Mouse (Mus musculus): Measurements from ENCODE around the gene Dnajb1. TPM values are rescaled to one million over a fixed set of nuclear protein-coding genes. Genes with fewer than 3 reads are reported as not detected.
A peak's percentile ranks its signal among the peaks of the same experiment; 100 is the strongest.
"Not testable (repeated sequence)": the region's sequence is repeated elsewhere in the genome, so short reads cannot be mapped to it uniquely, and the experiment has no call there.

Dnajb1 gene
- total RNA-seq (2021): 10 to 100 TPM; 38.5 to 57.2 TPM
- long read RNA-seq, experiment 1, transcript Dnajb1-201 (3 exons, 2,996 nt): major isoform, 69 of 77 reads
- long read RNA-seq, experiment 1, partial matches to known transcripts: 7 of 77 reads
- long read RNA-seq, experiment 1, other reads (novel, unspliced or antisense): 0 of 77 reads
- long read RNA-seq, experiment 2, transcript Dnajb1-201 (3 exons, 2,996 nt): major isoform, 12 of 12 reads
- long read RNA-seq, experiment 2, partial matches to known transcripts: 0 of 12 reads
- long read RNA-seq, experiment 2, other reads (novel, unspliced or antisense): 0 of 12 reads

DNA sequence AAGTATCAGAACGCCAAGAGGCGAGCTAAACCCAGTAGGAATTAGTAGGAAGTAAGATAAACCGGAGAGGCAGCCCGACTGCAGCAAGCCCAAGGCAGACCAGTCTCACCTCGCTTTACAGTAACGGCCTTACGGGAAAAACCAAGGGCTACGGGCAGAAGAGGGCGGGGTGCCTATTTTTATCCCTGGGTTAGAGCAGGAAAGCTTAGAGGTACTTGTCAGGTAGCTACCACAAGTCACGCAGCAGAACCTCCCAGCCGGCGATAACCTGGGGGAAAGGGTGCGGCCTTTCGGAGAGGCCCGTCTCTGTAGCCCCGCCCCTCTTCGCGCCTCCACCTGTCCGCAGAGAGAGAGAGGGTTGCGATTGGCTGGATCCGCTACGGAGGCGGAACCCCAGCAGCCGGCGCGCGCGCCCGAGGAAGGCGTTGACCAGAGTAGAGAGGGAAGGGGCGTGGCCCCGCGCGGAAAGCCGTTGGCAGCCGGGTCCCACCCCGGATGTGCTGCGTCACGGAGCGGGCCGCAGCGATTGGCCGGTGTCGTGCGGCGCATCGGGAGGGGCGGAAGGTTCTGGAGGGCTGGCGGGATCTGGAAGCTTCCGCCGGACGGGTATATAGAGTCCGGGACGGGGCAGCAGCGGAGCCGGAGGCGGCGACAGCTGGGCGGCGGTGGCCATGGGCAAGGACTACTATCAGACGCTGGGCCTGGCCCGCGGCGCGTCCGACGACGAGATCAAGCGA is at the start of gene Dnajb1, which contains the start of gene Tecr:
TSS of gene Dnajb1 (plus strand) at position 533 of the 737 bp plus-strand sequence.
TSS of gene Tecr (minus strand) at position 311 of the 737 bp plus-strand sequence.
- DNase-seq: peak; percentile 100

DNA sequence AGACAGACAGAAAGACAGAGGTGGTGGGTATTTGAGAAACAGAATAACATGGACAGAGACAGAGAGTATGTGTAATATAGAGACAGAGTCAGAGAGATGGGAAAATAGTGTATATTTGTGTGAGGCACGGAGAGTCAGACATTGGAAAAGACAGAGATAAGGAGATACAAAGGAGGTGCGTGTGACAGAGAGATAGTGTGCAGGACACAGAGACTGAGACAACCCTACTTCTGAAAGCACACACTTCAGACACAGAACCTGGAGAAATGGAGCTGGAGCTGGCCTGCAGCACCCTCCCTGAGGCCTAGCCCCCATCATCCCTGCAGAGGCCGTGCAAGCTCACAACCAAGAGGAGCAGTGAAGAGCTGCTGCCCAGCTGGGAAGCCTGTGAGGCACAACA is 45.3 kb upstream of the Dnajb1 start:
- DNase-seq: no peak

DNA sequence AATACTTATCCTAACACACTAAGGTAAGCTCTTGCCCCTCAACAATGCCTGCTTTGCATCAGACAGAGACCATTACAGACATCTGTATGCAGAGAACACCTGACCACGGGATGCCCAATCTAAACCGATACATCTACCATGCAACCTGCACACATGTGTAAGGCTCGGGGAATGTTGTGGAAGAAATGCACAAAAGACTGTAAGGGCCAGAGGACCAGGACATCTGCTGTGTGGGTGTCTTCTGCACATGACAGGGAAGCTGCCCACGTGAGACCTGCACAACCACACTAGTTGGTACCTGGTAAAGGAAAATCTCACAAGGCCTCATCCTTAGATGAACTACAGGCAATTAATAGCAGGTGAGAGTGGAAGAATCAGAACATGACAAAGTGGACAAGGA is 44.7 kb upstream of the Dnajb1 start:
- DNase-seq: no peak

- no peak for DNase-seq
These were observed 42.1 kb upstream of the Dnajb1 start for GRCm38 (mm10) chr8:83565731-83566375.

DNA sequence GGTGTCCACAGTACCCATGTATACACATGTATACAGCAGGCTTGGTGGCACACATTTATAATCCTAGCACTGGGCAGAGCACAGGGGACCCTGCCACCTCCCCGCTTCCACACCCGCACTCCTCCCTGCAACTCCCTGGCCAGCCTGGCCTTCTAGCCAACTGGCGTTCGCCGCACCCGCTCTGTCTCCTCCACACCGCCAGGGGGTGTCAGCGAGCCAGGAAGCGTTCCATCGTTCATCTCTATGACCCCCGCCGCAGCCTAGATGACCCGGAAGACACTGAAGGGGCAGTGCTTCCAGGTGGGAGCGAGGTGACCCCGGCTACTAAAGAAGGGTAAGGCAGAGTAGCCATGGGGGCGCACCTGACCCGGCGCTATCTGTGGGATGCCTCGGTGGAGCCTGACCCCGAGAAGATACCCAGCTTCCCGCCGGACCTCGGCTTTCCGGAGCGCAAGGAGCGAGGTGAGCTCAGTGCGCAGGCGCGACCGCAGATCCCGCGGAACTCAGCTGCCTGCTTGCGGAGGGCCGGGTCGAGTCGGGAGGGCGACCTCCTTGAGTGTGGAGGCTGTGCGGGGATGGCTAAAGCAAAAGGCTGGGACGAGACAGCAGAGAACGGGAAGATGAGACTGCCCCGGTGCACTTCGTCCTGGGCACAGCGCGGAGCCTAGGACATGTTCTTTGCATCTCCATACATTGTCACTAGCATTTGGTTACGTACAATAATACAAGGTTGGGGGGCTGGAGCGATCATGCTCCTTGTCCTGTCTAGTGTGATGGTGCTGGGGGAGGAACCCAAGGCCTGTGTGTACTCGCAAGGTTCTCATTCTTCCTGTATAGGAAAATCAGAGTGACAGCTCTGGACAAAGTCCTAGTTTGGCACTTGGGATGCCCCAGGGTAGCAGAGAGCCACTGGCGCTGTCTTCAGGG is 41.3 kb upstream of the Dnajb1 start, which contains the start of gene Ndufb7:
TSS of gene Ndufb7 (plus strand) at position 203 of the 927 bp plus-strand sequence.
- peak; percentile 95 to 96 for DNase-seq

DNA sequence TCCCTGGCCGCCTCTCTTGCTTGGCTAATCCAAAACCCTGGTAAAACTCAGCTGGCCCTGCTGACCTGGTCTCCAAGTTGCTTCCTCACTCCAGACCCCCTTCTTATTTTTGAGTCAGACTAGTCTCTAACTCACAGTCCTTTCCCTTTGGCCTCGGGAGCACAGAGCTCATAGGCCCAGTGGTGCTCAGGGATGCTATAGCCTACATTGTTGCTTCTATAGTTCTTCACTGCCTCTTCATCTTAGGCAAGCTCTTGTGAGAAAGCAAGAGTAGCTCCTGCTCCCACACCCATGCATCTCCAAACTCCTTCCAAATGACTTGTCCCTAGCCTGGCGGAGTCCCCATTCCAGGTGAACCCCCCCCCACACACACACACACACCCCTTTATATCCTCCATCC is 40.3 kb upstream of the Dnajb1 start:
- DNase-seq: no peak

DNA sequence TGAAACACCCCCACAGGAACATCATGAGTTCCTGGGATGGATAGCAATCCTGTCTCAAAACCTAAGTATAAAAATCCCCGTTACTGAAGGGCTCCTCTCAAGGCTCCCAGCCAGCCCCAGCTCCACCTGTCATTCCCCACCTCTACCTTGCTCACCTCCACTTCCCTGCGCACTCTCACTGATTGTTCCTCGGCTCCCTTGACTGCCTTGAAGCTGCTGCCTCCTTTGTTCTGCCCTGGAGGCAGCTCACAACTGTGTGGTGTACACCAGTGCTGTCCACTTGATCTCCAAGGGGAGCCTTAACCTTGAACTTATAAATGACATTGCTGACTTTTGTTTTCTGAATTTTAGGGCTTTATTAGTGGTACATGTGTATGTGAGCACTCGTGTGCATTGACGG is 39.9 kb upstream of the Dnajb1 start:
- DNase-seq: no peak

- DNase-seq: no peak
These were observed 39.2 kb upstream of the Dnajb1 start for GRCm38 (mm10) chr8:83568755-83569154.

DNA sequence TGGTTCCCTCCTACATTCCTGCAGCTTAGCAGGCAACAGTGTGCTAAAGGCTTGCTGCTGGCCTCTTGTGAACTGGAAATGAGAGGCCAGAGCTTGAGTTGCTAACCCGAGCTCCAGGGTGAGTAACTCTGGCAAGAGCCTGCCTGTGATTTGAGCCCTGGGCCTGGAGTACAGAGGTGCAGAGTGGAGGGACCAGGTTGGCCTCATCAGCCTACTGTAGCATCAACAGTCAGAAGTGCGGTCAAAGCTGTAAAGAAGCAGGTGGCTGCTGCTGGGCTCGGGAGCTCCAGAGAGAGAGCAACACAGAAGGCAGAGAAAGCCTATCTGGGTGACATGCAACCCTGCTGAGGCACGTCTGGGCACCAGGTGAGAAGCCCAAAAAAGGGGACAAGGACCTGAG is 38.8 kb upstream of the Dnajb1 start:
- DNase-seq: peak in 1 of 2 experiments; percentile 1

DNA sequence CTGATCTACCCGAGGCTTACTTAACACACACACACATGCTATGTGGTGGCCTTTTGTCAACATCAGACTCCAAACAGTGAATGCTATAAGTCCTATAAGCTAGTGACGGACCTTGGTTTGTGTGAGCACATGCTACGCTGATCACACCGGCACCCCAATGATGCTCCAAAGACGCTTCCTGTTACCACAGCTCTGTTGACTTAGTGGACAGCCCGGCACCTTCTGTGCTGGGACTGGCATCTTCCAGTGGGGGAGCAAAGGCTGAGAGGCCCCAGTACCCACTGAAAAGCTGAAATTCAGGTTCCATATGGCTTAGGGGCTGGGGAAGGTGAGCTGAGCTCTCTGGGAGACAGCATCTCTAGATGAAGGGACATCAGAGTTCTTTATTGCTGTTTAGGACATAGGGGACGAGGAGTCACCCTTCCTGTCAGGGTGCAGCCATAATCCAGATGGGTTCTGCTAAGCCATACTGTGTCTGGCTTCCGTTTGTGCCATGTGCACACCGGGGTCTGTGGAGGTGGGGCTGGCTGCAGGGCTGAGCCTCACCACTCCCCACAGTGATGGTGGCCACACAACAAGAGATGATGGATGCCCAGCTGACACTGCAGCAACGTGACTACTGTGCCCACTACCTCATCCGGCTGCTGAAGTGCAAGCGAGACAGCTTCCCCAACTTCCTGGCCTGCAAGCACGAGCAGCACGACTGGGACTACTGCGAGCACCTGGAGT is 37.6 kb upstream of the Dnajb1 start:
- DNase-seq: no peak

DNA sequence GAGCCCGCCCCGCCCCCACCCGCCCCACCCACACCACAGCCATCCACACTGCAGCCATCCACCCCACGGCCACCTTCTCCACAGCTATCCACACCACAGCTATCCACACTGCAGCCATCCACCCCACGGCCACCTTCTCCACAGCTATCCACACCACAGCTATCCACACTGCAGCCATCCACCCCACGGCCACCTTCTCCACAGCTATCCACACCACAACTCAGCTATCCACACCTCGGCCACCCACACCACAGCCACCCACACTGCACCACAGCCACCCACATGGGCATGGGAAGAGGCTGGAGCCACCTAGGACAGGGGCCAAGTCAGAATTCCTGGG is 37.0 kb upstream of the Dnajb1 start:
- not testable (repeated sequence) for DNase-seq

- DNase-seq: no peak
These were observed 36.2 kb upstream of the Dnajb1 start for GRCm38 (mm10) chr8:83571791-83572190.

DNA sequence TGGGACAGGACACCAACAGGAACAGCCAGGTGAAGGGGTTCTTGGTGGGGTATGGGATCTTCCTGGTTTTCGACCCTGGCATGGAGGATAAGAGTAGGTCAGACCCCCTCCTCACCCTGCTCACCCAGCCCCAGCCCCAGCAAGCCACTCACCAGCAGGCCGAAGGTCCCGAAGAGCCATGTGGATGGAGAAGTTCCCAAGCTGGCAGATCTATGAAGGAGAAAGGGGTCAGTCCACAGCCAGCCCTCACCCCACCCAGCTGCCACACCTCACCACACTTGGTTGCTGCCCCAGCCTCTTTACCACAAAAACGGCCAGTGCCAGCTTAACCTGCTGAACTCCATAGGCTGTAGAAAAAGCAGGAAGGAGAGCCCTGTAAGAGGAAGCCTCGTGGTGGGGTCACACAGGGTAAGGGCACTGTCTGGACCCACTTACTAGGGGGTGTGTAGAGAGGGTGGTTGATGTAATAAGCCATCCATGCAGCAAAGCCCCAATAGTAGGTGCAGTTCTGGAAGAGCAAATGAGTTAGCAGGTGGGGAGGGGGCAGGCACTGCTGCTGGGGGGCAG is 35.7 kb upstream of the Dnajb1 start:
- peak in 1 of 2 experiments; percentile 0 for DNase-seq

DNA sequence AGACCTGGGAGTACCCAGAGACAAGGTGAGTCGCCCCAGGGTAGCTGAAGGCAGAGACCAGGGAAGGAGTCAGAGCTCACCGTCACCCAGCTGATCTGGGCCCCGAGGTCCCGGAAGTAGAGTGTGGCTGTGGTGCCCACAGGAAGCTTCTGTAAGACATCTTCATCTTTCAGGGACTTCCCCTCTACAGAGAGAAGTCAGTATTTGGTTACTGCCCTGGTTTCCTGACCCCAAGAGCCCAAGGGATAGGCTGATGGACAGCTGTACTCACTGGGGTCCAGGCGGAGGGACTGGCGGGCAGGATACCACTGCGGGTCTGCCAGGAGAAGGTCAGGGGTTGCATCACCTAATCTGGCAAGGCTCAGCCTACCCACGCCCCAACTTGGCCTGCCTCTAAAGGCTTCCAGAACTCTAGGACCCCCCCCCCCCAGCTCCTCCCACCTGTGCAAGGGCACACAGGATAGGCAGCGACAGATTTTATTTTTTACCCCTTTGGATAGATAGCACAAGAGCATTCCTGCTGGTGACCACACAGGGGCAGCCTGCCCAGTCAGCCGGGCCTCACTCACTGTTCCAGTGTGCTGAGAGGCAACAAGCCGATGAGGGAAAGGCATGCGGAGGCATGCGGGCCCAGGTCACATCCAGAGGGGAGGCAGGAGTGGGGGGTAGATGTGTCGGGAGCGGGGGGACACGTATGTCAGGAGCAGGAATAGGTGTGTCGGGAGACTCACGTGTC is 34.7 kb upstream of the Dnajb1 start:
- DNase-seq: no peak

GRCm38 (mm10) chr8:83574631-83575315 is 33.2 kb upstream of the Dnajb1 start:
- no peak for DNase-seq

- DNase-seq: peak in 1 of 2 experiments; percentile 59
These were observed 32.2 kb upstream of the Dnajb1 start for GRCm38 (mm10) chr8:83575561-83576515.

DNA sequence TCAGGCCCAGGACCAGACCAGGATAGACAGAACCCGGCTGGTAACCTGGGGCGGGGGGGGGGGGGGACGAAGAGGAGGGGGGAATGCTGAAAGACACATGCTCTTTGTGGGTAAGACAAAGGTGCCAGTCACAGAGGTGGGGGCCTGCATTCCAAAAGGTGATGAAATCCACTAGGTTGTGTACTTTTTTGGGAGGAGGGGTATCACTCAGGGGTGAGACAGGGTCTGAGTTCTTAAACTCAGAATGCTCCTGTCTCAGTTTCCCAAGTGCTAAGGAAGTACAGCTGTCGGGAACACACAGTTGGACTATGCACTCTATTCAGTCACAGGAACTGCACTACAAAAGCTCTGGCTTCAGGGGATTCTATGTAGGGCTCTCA is 31.5 kb upstream of the Dnajb1 start:
- no peak for DNase-seq

DNA sequence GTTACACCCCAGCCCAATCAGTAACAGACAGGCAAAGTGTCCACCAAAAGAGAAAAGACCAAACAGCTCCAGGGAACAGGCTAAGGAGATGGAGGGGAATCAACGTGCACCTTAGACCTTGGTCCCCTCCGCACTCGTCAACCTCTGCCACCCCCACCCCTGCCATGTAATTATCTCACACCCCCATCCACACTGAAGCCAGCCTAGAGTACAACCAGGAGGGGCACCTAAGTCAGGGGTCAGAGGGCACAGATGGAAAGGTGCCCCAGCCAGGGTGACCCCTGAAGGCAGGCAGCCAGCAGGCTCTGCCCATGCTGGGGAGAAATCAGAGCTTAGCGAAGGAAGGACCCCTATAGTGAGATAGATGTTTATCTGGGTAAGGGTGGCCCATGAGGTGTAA is 31.1 kb upstream of the Dnajb1 start:
- DNase-seq: no peak
